Mouse (Mus musculus) forebrain, embryonic 11.5 days (tissue): ENCODE measurements at regions not wholly inside any gene's neighbourhood (a gene's known extent, or its start where the extent isn't known, plus 50 kb on each side); places are given as distances from the start of the nearest gene placed in this dataset.
A peak's percentile ranks its signal among the peaks of the same experiment; 100 is the strongest.

Source experiments
- ATAC-seq: fragments of 200-750 bp; cut with Nextera tagmentation; replicated peaks from 2 replicates; pipeline ENCODE4 v1.8.0; 2017; ENCODE audit warnings: moderate TSS enrichment; ENCODE audit not compliant: low FRiP score
- DNase-seq: peaks from one replicate; pipeline ENCODE4 v3.0.0-alpha.2; 2017; ENCODE audit warnings: low spot score
- H3K27ac ChIP-seq: fragments of 300-500 bp; sonication (generic); 2 replicates; pipeline ENCODE4 v1.5.1; 2014; ENCODE audit warnings: low read depth, low read length
- H3K27me3 ChIP-seq: fragments of 300-500 bp; sonication (generic); 2 replicates; pipeline ENCODE4 v1.6.1; 2014; ENCODE audit warnings: mild to moderate bottlenecking, low read length, mixed read lengths; ENCODE audit not compliant: control insufficient read depth, insufficient read depth
- H3K36me3 ChIP-seq: fragments of 300-500 bp; sonication (generic); 2 replicates; pipeline ENCODE4 v1.6.1; 2014; ENCODE audit warnings: mild to moderate bottlenecking, low read length, moderate library complexity, mixed read lengths; ENCODE audit not compliant: control insufficient read depth, insufficient read depth
- H3K4me1 ChIP-seq: fragments of 300-500 bp; sonication (generic); replicated peaks from 2 replicates; pipeline ENCODE4 v1.6.1; 2014; ENCODE audit warnings: low read length, mixed read lengths; ENCODE audit not compliant: control insufficient read depth, insufficient read depth
- H3K4me2 ChIP-seq: fragments of 300-500 bp; sonication (generic); 2 replicates; pipeline ENCODE4 v1.6.1; 2014; ENCODE audit warnings: low read depth, mild to moderate bottlenecking, low read length, moderate library complexity, mixed read lengths; ENCODE audit not compliant: severe bottlenecking
- H3K4me3 ChIP-seq: fragments of 300-500 bp; sonication (generic); 2 replicates; pipeline ENCODE4 v1.5.1; 2014; ENCODE audit warnings: low read depth, low read length
- H3K9ac ChIP-seq: fragments of 300-500 bp; sonication (generic); 2 replicates; pipeline ENCODE4 v1.6.1; 2014; ENCODE audit warnings: low read length
- H3K9me3 ChIP-seq: fragments of 300-500 bp; sonication (generic); 2 replicates; pipeline ENCODE4 v1.6.1; 2016; ENCODE audit warnings: low read length, mixed read lengths; ENCODE audit not compliant: control insufficient read depth
- WGBS: fragments of 180-500 bp; shearing (Covaris S2); extraction: QIAGEN DNeasy Blood & Tissue Kit; methylation state at CpG from one replicate; pipeline ENCODE4 v1.1.7; 2014; 5-methylcytosine and 5-hydroxymethylcytosine counted together

- 18% methylated on average over 1 of the region's 1 CpGs for WGBS
- ATAC-seq (peak; percentile 72), DNase-seq (peak; percentile 57)
Observed at GRCm38 (mm10) chr13:70412788-70413187, 224.6 kb downstream of the Ice1 start.

DNA sequence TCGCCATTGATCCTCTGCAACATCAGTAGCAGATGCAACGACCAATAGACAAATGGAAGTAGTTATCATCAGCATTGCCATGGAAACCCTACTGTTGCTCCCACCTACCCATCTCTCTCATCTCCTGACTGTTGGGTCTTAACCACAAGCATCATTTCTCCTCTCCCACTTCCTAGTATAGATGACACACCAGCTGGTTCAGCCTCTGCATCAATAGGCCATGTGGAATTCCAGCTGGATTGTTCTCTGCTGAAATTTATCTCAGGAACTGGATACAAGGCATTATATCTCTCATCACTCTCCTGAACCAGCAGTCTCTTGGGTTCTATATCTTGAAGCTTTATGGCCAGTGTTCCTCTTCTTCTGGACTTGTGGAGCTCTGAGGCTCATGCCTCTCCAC lies 219.3 kb downstream of the Ice1 start:
- Histone ChIP-seq H3K9me3 (no peaks in the 10 kb centered on the region), H3K27ac (no peak overlapping the region), H3K36me3 (no peaks in the 10 kb centered on the region), H3K27me3 (no peaks in the 10 kb centered on the region), H3K4me2 (no peak overlapping the region), H3K9ac (no peak overlapping the region), H3K4me3 (no peak overlapping the region), H3K4me1 (no peaks in the 10 kb centered on the region)
- 90% methylated on average over 2 of the region's 2 CpGs for WGBS
- DNase-seq (no peak), ATAC-seq (no peak)

More at GRCm38 (mm10) chr13:70412788-70413187, 224.6 kb downstream of the Ice1 start:
- Histone ChIP-seq H3K9ac (no peak overlapping the region), H3K27me3 (no peaks in the 10 kb centered on the region), H3K4me2 (no peak overlapping the region), H3K4me1 (peaks cover 2% of the 10 kb centered on the region; the same call in 1 of the 2 replicates), H3K36me3 (no peaks in the 10 kb centered on the region), H3K4me3 (no peak overlapping the region), H3K9me3 (no peaks in the 10 kb centered on the region), H3K27ac (no peak overlapping the region)

GRCm38 (mm10) chr13:70439419-70439818 lies 198.0 kb downstream of the Ice1 start:
- DNase-seq = no peak
- Histone ChIP-seq H3K27ac (no peak overlapping the region), H3K4me1 (no peaks in the 10 kb centered on the region), H3K36me3 (no peaks in the 10 kb centered on the region), H3K9ac (no peak overlapping the region), H3K27me3 (no peaks in the 10 kb centered on the region), H3K4me3 (no peak overlapping the region), H3K4me2 (no peak overlapping the region), H3K9me3 (no peaks in the 10 kb centered on the region)
- WGBS = 64% methylated on average over 1 of the region's 1 CpGs
- ATAC-seq = no peak

GRCm38 (mm10) chr13:70446940-70447339 lies 190.5 kb downstream of the Ice1 start:
- no peak overlapping the region for H3K4me2 ChIP-seq
- no peaks in the 10 kb centered on the region for H3K9me3 ChIP-seq
- ATAC-seq (no peak), DNase-seq (no peak)
- H3K27ac ChIP-seq = no peak overlapping the region
- no peak overlapping the region for H3K4me3 ChIP-seq
- no peaks in the 10 kb centered on the region for H3K4me1 ChIP-seq
- H3K9ac ChIP-seq = no peak overlapping the region
- no peaks in the 10 kb centered on the region for H3K36me3 ChIP-seq
- 95% methylated on average over 4 of the region's 4 CpGs for WGBS
- H3K27me3 ChIP-seq = no peaks in the 10 kb centered on the region

- no peak overlapping the region for H3K9ac ChIP-seq
- H3K9me3 ChIP-seq = no peaks in the 10 kb centered on the region
- no peak overlapping the region for H3K4me2 ChIP-seq
- no peak overlapping the region for H3K4me3 ChIP-seq
- no peak for DNase-seq
- no peaks in the 10 kb centered on the region for H3K36me3 ChIP-seq
- H3K27ac ChIP-seq = no peak overlapping the region
- H3K27me3 ChIP-seq = no peaks in the 10 kb centered on the region
- no peak for ATAC-seq
- no peaks in the 10 kb centered on the region for H3K4me1 ChIP-seq
- 80% methylated on average over 4 of the region's 4 CpGs for WGBS
Observed at GRCm38 (mm10) chr13:70454592-70455390, 182.6 kb downstream of the Ice1 start.

GRCm38 (mm10) chr13:70458406-70458805 lies 179.0 kb downstream of the Ice1 start:
- DNase-seq = no peak
- Histone ChIP-seq H3K27me3 (no peaks in the 10 kb centered on the region), H3K4me3 (no peak overlapping the region), H3K9ac (no peak overlapping the region), H3K4me2 (no peak overlapping the region), H3K27ac (no peak overlapping the region), H3K4me1 (no peaks in the 10 kb centered on the region), H3K9me3 (no peaks in the 10 kb centered on the region), H3K36me3 (no peaks in the 10 kb centered on the region)
- 84% methylated on average over 3 of the region's 3 CpGs for WGBS
- no peak for ATAC-seq

DNA sequence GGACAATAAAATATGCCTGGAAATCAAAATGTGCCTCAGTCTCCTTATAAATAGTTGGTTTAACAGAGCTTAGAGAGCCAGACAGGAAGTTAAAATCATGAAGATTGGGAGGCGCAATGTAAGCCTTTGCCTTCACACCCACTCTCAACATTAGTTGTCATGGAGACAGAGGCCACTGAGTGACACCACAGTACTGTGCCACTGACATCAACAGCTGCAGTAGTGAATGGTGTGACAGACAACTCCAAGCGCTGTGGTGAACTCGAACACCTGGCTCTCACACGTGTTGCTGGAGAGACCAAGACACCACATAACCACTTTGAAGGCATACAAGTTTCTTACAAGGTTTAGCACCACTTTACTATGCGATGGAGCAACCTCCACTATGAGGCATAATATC lies 172.4 kb downstream of the Ice1 start:
- Histone ChIP-seq H3K4me3 (no peak overlapping the region), H3K4me1 (no peaks in the 10 kb centered on the region), H3K36me3 (no peaks in the 10 kb centered on the region), H3K27ac (no peak overlapping the region), H3K27me3 (no peaks in the 10 kb centered on the region), H3K9ac (no peak overlapping the region), H3K4me2 (no peak overlapping the region), H3K9me3 (no peaks in the 10 kb centered on the region)
- 84% methylated on average over 5 of the region's 5 CpGs for WGBS
- DNase-seq = no peak
- ATAC-seq = no peak

DNA sequence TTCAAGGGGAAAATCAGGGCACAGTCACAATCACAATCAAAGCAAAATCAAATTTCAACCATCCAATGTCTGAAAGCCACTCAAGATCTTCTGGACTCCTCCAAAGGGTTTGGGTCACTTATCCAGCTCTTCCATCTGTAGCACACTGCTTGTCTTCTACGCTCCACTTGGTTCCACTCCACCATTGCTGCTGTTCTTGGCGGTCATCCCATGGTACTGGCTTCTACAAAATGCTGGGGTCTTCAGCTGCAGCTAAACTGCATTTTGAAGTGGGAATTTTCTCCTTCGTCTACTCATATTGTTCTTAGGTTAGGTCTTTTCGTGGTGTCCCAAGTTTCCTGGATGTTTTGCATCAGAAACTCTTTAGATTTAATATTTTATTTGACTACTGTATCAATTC lies 162.7 kb downstream of the Ice1 start:
- Histone ChIP-seq H3K9ac (no peak overlapping the region), H3K27ac (no peak overlapping the region), H3K36me3 (no peaks in the 10 kb centered on the region), H3K4me2 (no peak overlapping the region), H3K4me1 (no peaks in the 10 kb centered on the region), H3K4me3 (no peak overlapping the region), H3K27me3 (no peaks in the 10 kb centered on the region), H3K9me3 (no peaks in the 10 kb centered on the region)
- WGBS = 91% methylated on average over 4 of the region's 4 CpGs
- ATAC-seq (no peak), DNase-seq (no peak)

DNA sequence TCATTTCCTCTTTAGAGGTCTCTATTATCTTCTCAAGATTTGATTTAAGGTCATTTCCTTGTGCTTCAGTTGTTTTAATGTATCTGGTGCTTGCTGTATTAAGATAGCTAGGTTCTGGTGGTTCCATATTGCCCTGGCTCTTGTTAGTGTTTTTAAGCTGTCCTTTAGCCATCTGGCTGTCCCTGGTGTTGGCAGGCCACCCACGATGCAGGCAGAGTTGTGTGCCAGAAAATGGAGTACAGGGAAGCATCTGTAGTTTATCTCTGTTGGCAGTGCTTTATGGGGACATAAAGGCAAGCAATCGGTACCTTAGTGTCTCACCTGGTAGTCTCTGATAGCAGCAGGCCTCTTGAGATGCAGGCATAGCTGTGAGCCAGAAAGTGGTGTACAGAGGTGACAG lies 162.1 kb downstream of the Ice1 start:
- H3K27ac ChIP-seq = no peak overlapping the region
- H3K36me3 ChIP-seq = no peaks in the 10 kb centered on the region
- no peaks in the 10 kb centered on the region for H3K4me1 ChIP-seq
- ATAC-seq (no peak), DNase-seq (no peak)
- no peak overlapping the region for H3K4me2 ChIP-seq
- no peaks in the 10 kb centered on the region for H3K9me3 ChIP-seq
- H3K4me3 ChIP-seq = no peak overlapping the region
- no peaks in the 10 kb centered on the region for H3K27me3 ChIP-seq
- H3K9ac ChIP-seq = no peak overlapping the region
- WGBS = 74% methylated on average over 2 of the region's 2 CpGs
